Mouse (Mus musculus) myocyte (in vitro differentiated cells): ENCODE data around the gene Lrp5. TPM values are rescaled to one million over a fixed set of nuclear protein-coding genes. Genes with fewer than 3 reads are reported as not detected.

Experiments
- H3K27me3 ChIP-seq: one replicate; pipeline ENCODE4 v1.6.1; 2011; ENCODE audit not compliant: control insufficient read depth, insufficient read depth, insufficient read length
- H3K36me3 ChIP-seq: one replicate; pipeline ENCODE4 v1.6.1; 2011; ENCODE audit not compliant: control insufficient read depth, insufficient read depth
- H3K4me2 ChIP-seq: one replicate; pipeline ENCODE4 v1.6.1; 2011; ENCODE audit warnings: low read depth, control low read depth
- H3K4me3 ChIP-seq: one replicate; pipeline ENCODE4 v1.5.1; 2011; ENCODE audit warnings: mild to moderate bottlenecking, control low read depth, moderate library complexity
- H3K79me2 ChIP-seq: one replicate; pipeline ENCODE4 v1.6.1; 2011; ENCODE audit not compliant: control insufficient read depth, insufficient read depth
- H3ac ChIP-seq: one replicate; pipeline ENCODE4 v1.6.1; 2011; ENCODE audit not compliant: control insufficient read depth, insufficient read length
- CEBPB ChIP-seq: IDR thresholded peaks from 2 replicates; pipeline ENCODE4 v1.6.1; 2011; ENCODE audit warnings: mild to moderate bottlenecking, moderate library complexity; ENCODE audit not compliant: poor library complexity, insufficient read depth, severe bottlenecking
- E2F4 ChIP-seq: IDR thresholded peaks from one replicate; pipeline ENCODE4 v1.6.1; 2011; ENCODE audit warnings: mild to moderate bottlenecking, control low read depth, moderate library complexity; ENCODE audit not compliant: insufficient read depth
- MAX ChIP-seq: IDR thresholded peaks from one replicate; pipeline ENCODE4 v1.6.1; 2011; ENCODE audit warnings: low read depth, mild to moderate bottlenecking, control low read depth
- MYOD1 ChIP-seq, 3 experiments: IDR thresholded peaks; one replicate each; pipeline ENCODE4 v1.6.1; 2011; ENCODE audit warnings: control low read depth in 2 of 3, low read depth in 2 of 3, mild to moderate bottlenecking in 2 of 3, moderate library complexity in 1 of 3; ENCODE audit not compliant: insufficient read length in 2 of 3, control insufficient read depth in 1 of 3
- MYOG ChIP-seq, 3 experiments: IDR thresholded peaks; one replicate each; pipeline ENCODE4 v1.6.1; 2011; ENCODE audit warnings: control low read depth in 2 of 3, low read depth in 2 of 3, mild to moderate bottlenecking in 2 of 3; ENCODE audit not compliant: insufficient read length in 2 of 3, control insufficient read depth in 1 of 3, insufficient read depth in 1 of 3
- POLR2A ChIP-seq: IDR thresholded peaks from one replicate; pipeline ENCODE4 v1.6.1; 2011; ENCODE audit warnings: low read depth, mild to moderate bottlenecking, control low read depth, moderate library complexity; ENCODE audit not compliant: insufficient read length
- POLR2AphosphoS2 ChIP-seq: IDR thresholded peaks from one replicate; pipeline ENCODE4 v1.6.1; 2011; ENCODE audit warnings: low read depth, control low read depth; ENCODE audit not compliant: insufficient read length
- REST ChIP-seq: IDR thresholded peaks from one replicate; pipeline ENCODE4 v1.6.1; 2011; ENCODE audit warnings: mild to moderate bottlenecking, control low read depth, moderate library complexity; ENCODE audit not compliant: insufficient read depth, insufficient read length
- SRF ChIP-seq: IDR thresholded peaks from one replicate; pipeline ENCODE4 v1.6.1; 2011; ENCODE audit warnings: low read depth; ENCODE audit not compliant: control insufficient read depth, insufficient read length
- TCF12 ChIP-seq: IDR thresholded peaks from one replicate; pipeline ENCODE4 v1.6.1; 2011; ENCODE audit warnings: mild to moderate bottlenecking, control low read depth; ENCODE audit not compliant: poor library complexity, insufficient read depth, severe bottlenecking
- TCF3 ChIP-seq: IDR thresholded peaks from one replicate; pipeline ENCODE4 v1.6.1; 2011; ENCODE audit warnings: low read depth, control low read depth; ENCODE audit not compliant: insufficient read length
- USF1 ChIP-seq: IDR thresholded peaks from one replicate; pipeline ENCODE4 v1.6.1; 2011; ENCODE audit warnings: low read depth, mild to moderate bottlenecking, control low read depth, moderate library complexity
- polyA plus RNA-seq: library from polyadenylated mRNA; unstranded; fragments of >200 nt; fragmentation: generic; extraction: Trizol; gene quantifications from one replicate; pipeline ENCODE4 v1.2.1, GENCODE M21; 2012; ENCODE audit warnings: missing spikeins

Gene Lrp5
- polyA plus RNA-seq, 1 experiment, result 42.5 TPM

DNA sequence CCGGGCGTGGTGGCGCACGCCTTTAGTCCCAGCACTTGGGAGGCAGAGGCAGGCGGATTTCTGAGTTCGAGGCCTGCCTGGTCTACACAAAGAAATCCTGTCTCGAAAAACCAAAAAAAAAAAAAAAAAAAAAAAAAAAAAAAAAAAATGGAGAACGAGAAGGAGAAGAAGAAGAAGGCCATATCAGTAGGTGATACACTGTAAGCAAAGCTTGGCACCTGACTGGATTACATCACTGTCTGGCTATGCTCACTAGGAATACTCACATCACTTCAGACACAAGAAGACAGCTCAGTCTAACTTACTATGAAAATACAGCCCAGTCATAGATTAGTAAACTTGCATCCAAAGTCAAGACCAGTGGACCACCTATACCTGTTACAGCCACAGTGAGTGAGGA, 131.6 kb downstream of the Lrp5 start:
- H3ac ChIP-seq, result no peak overlapping the region
- H3K36me3 ChIP-seq, result no peaks in the 10 kb centered on the region
- no peak overlapping the region for H3K4me3 ChIP-seq
- peaks cover 100% of the 10 kb centered on the region for H3K79me2 ChIP-seq
- H3K27me3 ChIP-seq, result no peaks in the 10 kb centered on the region
- H3K4me2 ChIP-seq, result no peak overlapping the region
- TF ChIP-seq POLR2AphosphoS2 (no peak), USF1 (no peak), TCF12 (no peak), E2F4 (no peak), MAX (no peak), REST (no peak), POLR2A (no peak), MYOG (IDR thresholded peaks at IDR 0.05; ENCODE audit: control insufficient read depth in 1 of 3, insufficient read depth in 1 of 3, insufficient read length in 2 of 3, low read depth in 2 of 3) (no peak), MYOD1 (IDR thresholded peaks at IDR 0.05; ENCODE audit: control insufficient read depth in 1 of 3, insufficient read length in 2 of 3, low read depth in 2 of 3) (no peak), SRF (no peak), TCF3 (no peak), CEBPB (no peak)

DNA sequence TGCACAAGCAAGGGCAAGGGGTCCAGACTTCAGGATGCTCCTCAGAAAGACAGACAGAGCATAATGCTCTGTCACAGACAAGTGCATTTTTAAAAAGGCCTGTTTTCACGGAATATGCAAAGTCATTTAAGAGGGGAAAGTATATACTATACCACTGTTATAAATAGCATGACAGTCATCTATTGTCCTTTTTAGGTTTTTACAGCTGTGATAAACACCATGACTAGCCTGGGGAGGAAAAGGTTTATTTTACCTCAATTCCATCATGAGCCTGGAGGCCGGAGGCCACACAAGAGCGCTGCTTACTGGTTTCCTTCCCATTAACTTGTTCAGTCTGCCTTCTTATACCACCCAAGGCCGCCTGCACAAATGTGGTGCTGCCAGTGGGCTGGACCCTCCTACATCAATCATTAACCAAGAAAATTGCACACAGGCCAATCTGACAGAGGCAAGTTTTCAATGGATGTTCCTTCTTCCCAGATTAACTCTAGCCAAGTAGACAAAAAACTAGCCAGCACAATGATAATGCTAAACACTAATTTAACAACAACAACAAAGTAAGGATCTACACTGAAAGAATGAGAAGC, 134.7 kb downstream of the Lrp5 start:
- Histone ChIP-seq H3K4me2 (no peak overlapping the region), H3K4me3 (no peak overlapping the region), H3K79me2 (peaks cover 99% of the 10 kb centered on the region), H3K27me3 (no peaks in the 10 kb centered on the region), H3K36me3 (peaks cover 5% of the 10 kb centered on the region), H3ac (no peak overlapping the region)
- no peak for TF ChIP-seq MYOD1 (IDR thresholded peaks at IDR 0.05; ENCODE audit: control insufficient read depth in 1 of 3, insufficient read length in 2 of 3, low read depth in 2 of 3)
- no peak for TF ChIP-seq TCF12
- TF ChIP-seq TCF3, result no peak
- no peak for TF ChIP-seq E2F4
- TF ChIP-seq MYOG (IDR thresholded peaks at IDR 0.05; ENCODE audit: control insufficient read depth in 1 of 3, insufficient read depth in 1 of 3, insufficient read length in 2 of 3, low read depth in 2 of 3), result no peak
- TF ChIP-seq POLR2AphosphoS2, result no peak

- Histone ChIP-seq H3ac (no peak overlapping the region), H3K4me2 (no peak overlapping the region), H3K36me3 (peaks cover 5% of the 10 kb centered on the region), H3K4me3 (no peak overlapping the region), H3K27me3 (no peaks in the 10 kb centered on the region), H3K79me2 (peaks cover 99% of the 10 kb centered on the region)
- no peak for TF ChIP-seq TCF12
- no peak for TF ChIP-seq POLR2AphosphoS2
- TF ChIP-seq E2F4, result no peak
- TF ChIP-seq POLR2A, result no peak
- no peak for TF ChIP-seq TCF3
- no peak for TF ChIP-seq USF1
- no peak for TF ChIP-seq REST
- TF ChIP-seq CEBPB, result no peak
- TF ChIP-seq MYOD1 (IDR thresholded peaks at IDR 0.05; ENCODE audit: control insufficient read depth in 1 of 3, insufficient read length in 2 of 3, low read depth in 2 of 3), result no peak
- TF ChIP-seq MYOG (IDR thresholded peaks at IDR 0.05; ENCODE audit: control insufficient read depth in 1 of 3, insufficient read depth in 1 of 3, insufficient read length in 2 of 3, low read depth in 2 of 3), result no peak
Observed at GRCm38 (mm10) chr19:3550101-3550500, 136.3 kb downstream of the Lrp5 start.

- Histone ChIP-seq H3ac (no peak overlapping the region), H3K79me2 (peaks cover 98% of the 10 kb centered on the region), H3K4me3 (no peak overlapping the region), H3K27me3 (no peaks in the 10 kb centered on the region), H3K4me2 (no peak overlapping the region), H3K36me3 (peaks cover 5% of the 10 kb centered on the region)
- TF ChIP-seq USF1, result no peak
Observed at GRCm38 (mm10) chr19:3549263-3549662, 137.1 kb downstream of the Lrp5 start.

GRCm38 (mm10) chr19:3548311-3548710, 138.1 kb downstream of the Lrp5 start:
- Histone ChIP-seq H3K4me2 (no peak overlapping the region), H3K4me3 (no peak overlapping the region), H3K27me3 (no peaks in the 10 kb centered on the region), H3ac (no peak overlapping the region), H3K79me2 (peaks cover 98% of the 10 kb centered on the region), H3K36me3 (peaks cover 5% of the 10 kb centered on the region)
- TF ChIP-seq POLR2A (no peak), CEBPB (no peak), REST (no peak), MAX (no peak), POLR2AphosphoS2 (no peak), SRF (no peak), MYOG (IDR thresholded peaks at IDR 0.05; ENCODE audit: control insufficient read depth in 1 of 3, insufficient read depth in 1 of 3, insufficient read length in 2 of 3, low read depth in 2 of 3) (no peak), TCF12 (no peak), USF1 (no peak), E2F4 (no peak), MYOD1 (IDR thresholded peaks at IDR 0.05; ENCODE audit: control insufficient read depth in 1 of 3, insufficient read length in 2 of 3, low read depth in 2 of 3) (no peak), TCF3 (no peak)
